Mouse (Mus musculus) ES-Bruce4 (cell line): ENCODE data around the gene Mrtfb.

ENCODE experiments used
- CTCF ChIP-seq: IDR thresholded peaks from one replicate; pipeline ENCODE4 v1.8.1; 2011; ENCODE audit warnings: low read depth, low read length
- EP300 ChIP-seq: IDR thresholded peaks from 2 replicates; pipeline ENCODE4 v1.6.1; 2011; ENCODE audit warnings: low read depth, low read length; ENCODE audit not compliant: insufficient read depth

GRCm38 (mm10) chr16:13269426-13269825 is 13.1 kb downstream of the Mrtfb start:
- TF ChIP-seq CTCF (no peak), EP300 (no peak)
